In genomic region chr5:120054498-120055167, GRCm38 (mm10) we compare ENCODE assay signal across 22 mouse cellular contexts.
DNase-seq lines count a peak whose midpoint lies in the region; ATAC-seq and TF ChIP-seq lines count a peak whose summit lies in the region.
"Had no signal": no experiment of that assay in that cellular context is flagged by ENCODE, and none has a peak within 500 bp of the region (broad histone marks: within the 10 kb centered on the region; RNA-seq: fewer than 3 reads in every experiment).

No protein-coding gene starts in this region.

- 81% methylated on average over 5 of the region's 5 CpGs for WGBS in liver, adult 2 months
- 62% methylated on average over 5 of the region's 5 CpGs for WGBS in liver, embryonic 12.5 days (ENCODE audit: insufficient replicate concordance)

- DNase-seq in kidney, adult 9 months: peak; percentile 1
- DNase-seq in kidney, adult 18-20 months: no peak
- peak; percentile 12 for DNase-seq in liver, adult 2 months (ENCODE audit: extremely low read depth, low read depth, low spot score)
- DNase-seq in embryo, embryonic 10.5 days (ENCODE audit: low spot score): peak; percentile 47
- DNase-seq in kidney, postnatal 14 days: peak; percentile 14
- DNase-seq in left cerebral cortex, adult 8-10 months (ENCODE audit: low spot score in 2 of 2): no peak
- DNase-seq: B cell, adult 2 months; cerebellum, adult 2 months; cerebellum, postnatal 25 days; gastrocnemius, postnatal 10 days; heart, adult 11 months had no signal

- H3K27me3 ChIP-seq in liver, adult 2 months (ENCODE audit: control insufficient read depth, insufficient read depth, low read length): no peaks in the 10 kb centered on the region
- H3K27me3 ChIP-seq in liver, embryonic 12.5 days (replicated peaks): peaks cover 10% of the 10 kb centered on the region
- H3K27me3 ChIP-seq: CH12.LX; forebrain, embryonic 15.5 days; hindbrain, embryonic 15.5 days; intestine, embryonic 15.5 days had no signal

- H3K4me3 ChIP-seq in liver, adult 2 months (ENCODE audit: insufficient read depth, low read depth, low read length): no peak overlapping the region
- H3K4me3 ChIP-seq in liver, embryonic 12.5 days: no peak overlapping the region
- H3K4me3 ChIP-seq: embryonic facial prominence, embryonic 10.5 days; forebrain, embryonic 15.5 days; hindbrain, embryonic 15.5 days; intestine, embryonic 15.5 days had no signal

- TF ChIP-seq POLR2A in liver, adult 2 months (IDR thresholded peaks at IDR 0.05; ENCODE audit: extremely low read depth, insufficient read depth, low read length): no peak

- no peak overlapping the region for H3K4me2 ChIP-seq in liver, embryonic 12.5 days
- H3K4me2 ChIP-seq: forebrain, embryonic 15.5 days; heart, embryonic 11.5 days; hindbrain, embryonic 15.5 days; intestine, embryonic 15.5 days; midbrain, embryonic 11.5 days had no signal

- no peaks in the 10 kb centered on the region for H3K9me3 ChIP-seq in liver, embryonic 12.5 days (replicated peaks)
- H3K9me3 ChIP-seq: embryonic facial prominence, embryonic 10.5 days; forebrain, embryonic 15.5 days; hindbrain, embryonic 15.5 days; intestine, embryonic 15.5 days had no signal

- no peak for ATAC-seq in liver, embryonic 12.5 days
- ATAC-seq: forebrain, embryonic 15.5 days; intestine, embryonic 15.5 days; Patski had no signal

- TF ChIP-seq CTCF in liver, adult 2 months (IDR thresholded peaks at IDR 0.05; ENCODE audit: low read depth, low read length): no peak

- no peaks in the 10 kb centered on the region for H3K36me3 ChIP-seq in liver, adult 2 months (ENCODE audit: control insufficient read depth, insufficient read depth, low read length)
- H3K36me3 ChIP-seq in liver, embryonic 12.5 days: no peaks in the 10 kb centered on the region
- H3K36me3 ChIP-seq: embryonic facial prominence, embryonic 10.5 days; forebrain, embryonic 15.5 days; G1E; hindbrain, embryonic 15.5 days; intestine, embryonic 15.5 days had no signal

- H3K79me2 ChIP-seq in liver, adult 2 months (ENCODE audit: control insufficient read depth, insufficient read depth, low read length): no peaks in the 10 kb centered on the region

- H3K9ac ChIP-seq in liver, adult 2 months (ENCODE audit: low read depth, low read length): no peak overlapping the region
- H3K9ac ChIP-seq in liver, embryonic 12.5 days: no peak overlapping the region
- H3K9ac ChIP-seq: forebrain, embryonic 15.5 days; hindbrain, embryonic 15.5 days; intestine, embryonic 15.5 days; liver, embryonic 14.5 days had no signal

- no peaks in the 10 kb centered on the region for H3K4me1 ChIP-seq in liver, adult 2 months (ENCODE audit: control insufficient read depth, insufficient read depth, low read length)
- no peaks in the 10 kb centered on the region for H3K4me1 ChIP-seq in liver, embryonic 12.5 days
- H3K4me1 ChIP-seq: embryonic facial prominence, embryonic 10.5 days; intestine, embryonic 15.5 days had no signal

- H3K27ac ChIP-seq in liver, adult 2 months (replicated peaks; ENCODE audit: insufficient read depth, low read depth, low read length): no peak overlapping the region
- H3K27ac ChIP-seq in liver, embryonic 12.5 days: no peak overlapping the region
- H3K27ac ChIP-seq: embryonic facial prominence, embryonic 10.5 days; forebrain, embryonic 15.5 days; hindbrain, embryonic 15.5 days; intestine, embryonic 15.5 days; liver, embryonic 14.5 days had no signal

Comparison
In these comparisons a context has a peak if more than half of its experiments do, and no peak if none do; other contexts are left out.
1. DNase-seq: peak in kidney, adult 9 months (single experiment), liver, adult 2 months (single experiment), embryo, embryonic 10.5 days (single experiment) and kidney, postnatal 14 days (single experiment); none in kidney, adult 18-20 months (single experiment) and left cerebral cortex, adult 8-10 months (0 of 2).